ENCODE assay signal across 27 mouse cellular contexts in the genomic region with DNA sequence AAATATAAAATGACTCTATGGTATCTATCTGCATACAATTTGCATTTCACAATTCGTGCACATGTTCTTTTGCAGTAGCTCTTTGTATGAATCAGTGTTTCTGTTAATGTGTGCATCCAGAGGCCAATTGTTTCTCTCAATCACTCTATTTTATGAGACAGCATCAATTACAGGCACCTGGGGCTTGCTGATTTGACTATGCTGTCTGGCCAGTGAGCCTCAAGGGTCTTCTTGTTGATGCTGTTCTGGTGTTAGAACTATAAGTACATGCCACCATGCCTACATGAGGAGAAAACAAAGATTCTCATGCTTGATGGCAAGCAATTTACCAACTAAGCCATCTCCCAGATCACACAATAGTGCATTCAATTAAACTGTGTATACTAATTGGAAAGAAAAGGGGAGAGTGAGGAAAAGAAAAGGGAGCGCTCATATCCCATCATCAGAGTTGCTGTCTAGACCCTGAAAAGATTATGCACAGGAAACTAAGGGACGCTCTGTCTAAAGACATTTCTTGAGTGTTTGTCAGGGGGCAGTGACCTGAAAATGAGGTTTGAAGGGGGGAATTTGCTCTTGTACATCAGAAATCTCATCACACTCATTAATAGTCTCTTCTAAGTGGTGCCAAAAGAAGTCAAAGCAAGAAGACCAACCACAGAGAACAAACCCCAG.
DNase-seq lines count a peak whose midpoint lies in the region; ATAC-seq lines count a peak whose summit lies in the region.
"Had no signal": no experiment of that assay in that cellular context is flagged by ENCODE, and none has a peak within 500 bp of the region (broad histone marks: within the 10 kb centered on the region; RNA-seq: fewer than 3 reads in every experiment).

No protein-coding gene starts in this region.

- 37% methylated on average over 3 of the region's 3 CpGs for WGBS in forebrain, embryonic 12.5 days
- WGBS in forebrain, embryonic 15.5 days: 25% methylated on average over 3 of the region's 3 CpGs
- WGBS in midbrain, embryonic 16.5 days: 62% methylated on average over 3 of the region's 3 CpGs
- WGBS in midbrain, embryonic 10.5 days: 77% methylated on average over 3 of the region's 3 CpGs
- WGBS in embryonic facial prominence, embryonic 14.5 days: 80% methylated on average over 3 of the region's 3 CpGs
- WGBS in neural tube, embryonic 15.5 days: 61% methylated on average over 3 of the region's 3 CpGs

- no peak overlapping the region for H3K27ac ChIP-seq in forebrain, embryonic 12.5 days
- no peak overlapping the region for H3K27ac ChIP-seq in forebrain, embryonic 15.5 days (replicated peaks)
- peak overlapping the region; percentile 1; the same call in 1 of the 2 replicates for H3K27ac ChIP-seq in midbrain, embryonic 16.5 days (ENCODE audit: low read length)
- H3K27ac ChIP-seq in midbrain, embryonic 10.5 days (replicated peaks): no peak overlapping the region
- H3K27ac ChIP-seq in embryonic facial prominence, embryonic 14.5 days (replicated peaks; ENCODE audit: low read depth, low read length): no peak overlapping the region
- 0 out of 2 replicates have a peak overlapping the region, but pooled peaks have one; percentile 23 for H3K27ac ChIP-seq in neural tube, embryonic 15.5 days (replicated peaks)
- H3K27ac ChIP-seq: hindbrain, embryonic 15.5 days; kidney, embryonic 15.5 days; limb, embryonic 13.5 days; lung, embryonic 15.5 days had no signal

- no peaks in the 10 kb centered on the region for H3K9me3 ChIP-seq in forebrain, embryonic 12.5 days
- no peaks in the 10 kb centered on the region for H3K9me3 ChIP-seq in forebrain, embryonic 15.5 days
- H3K9me3 ChIP-seq in midbrain, embryonic 16.5 days (replicated peaks; ENCODE audit: control insufficient read depth, low read length, poor library complexity, severe bottlenecking): no peaks in the 10 kb centered on the region
- H3K9me3 ChIP-seq in midbrain, embryonic 10.5 days (replicated peaks): no peaks in the 10 kb centered on the region
- H3K9me3 ChIP-seq in embryonic facial prominence, embryonic 14.5 days (ENCODE audit: control insufficient read depth, low read length): no peaks in the 10 kb centered on the region
- no peaks in the 10 kb centered on the region for H3K9me3 ChIP-seq in neural tube, embryonic 15.5 days (replicated peaks)
- H3K9me3 ChIP-seq: hindbrain, embryonic 15.5 days; kidney, embryonic 15.5 days; limb, embryonic 13.5 days; lung, embryonic 15.5 days had no signal

- no peaks in the 10 kb centered on the region for H3K36me3 ChIP-seq in forebrain, embryonic 12.5 days (replicated peaks)
- no peaks in the 10 kb centered on the region for H3K36me3 ChIP-seq in forebrain, embryonic 15.5 days
- no peaks in the 10 kb centered on the region for H3K36me3 ChIP-seq in midbrain, embryonic 16.5 days (ENCODE audit: control insufficient read depth, insufficient read depth, low read length)
- no peaks in the 10 kb centered on the region for H3K36me3 ChIP-seq in midbrain, embryonic 10.5 days
- H3K36me3 ChIP-seq in embryonic facial prominence, embryonic 14.5 days (ENCODE audit: control insufficient read depth, insufficient read depth, low read length): no peaks in the 10 kb centered on the region
- H3K36me3 ChIP-seq in neural tube, embryonic 15.5 days: no peaks in the 10 kb centered on the region
- H3K36me3 ChIP-seq: hindbrain, embryonic 15.5 days; kidney, embryonic 15.5 days; limb, embryonic 13.5 days; lung, embryonic 15.5 days had no signal

- DNase-seq in midbrain, embryonic 10.5 days (ENCODE audit: low spot score): no peak
- DNase-seq in embryonic facial prominence, embryonic 14.5 days (ENCODE audit: low spot score): peak; percentile 38
- DNase-seq in cerebellum, adult 8-10 months: no peak
- DNase-seq in heart, adult 11 months: no peak
- DNase-seq: adrenal gland, postnatal 14 days; cerebellum, adult 11-12 months; cerebellum, postnatal 10 days; gastrocnemius, postnatal 25 days; heart, adult 18-20 months; heart, postnatal 36 days; kidney, adult 18-20 months; kidney, postnatal 25 days; midbrain, embryonic 14.5 days; right cerebral cortex, postnatal 14 days; thymus, adult 18-20 months; thymus, postnatal 36 days had no signal

- H3K4me2 ChIP-seq in forebrain, embryonic 12.5 days: no peak overlapping the region
- no peak overlapping the region for H3K4me2 ChIP-seq in forebrain, embryonic 15.5 days (replicated peaks)
- H3K4me2 ChIP-seq in midbrain, embryonic 16.5 days (ENCODE audit: low read length): no peak overlapping the region
- no peak overlapping the region for H3K4me2 ChIP-seq in embryonic facial prominence, embryonic 14.5 days (ENCODE audit: low read depth, low read length)
- H3K4me2 ChIP-seq in neural tube, embryonic 15.5 days: no peak overlapping the region
- H3K4me2 ChIP-seq: heart, embryonic 11.5 days; hindbrain, embryonic 15.5 days; kidney, embryonic 15.5 days; limb, embryonic 13.5 days; liver, embryonic 11.5 days; lung, embryonic 15.5 days had no signal

- ATAC-seq in forebrain, embryonic 12.5 days (ENCODE audit: low FRiP score): peak; percentile 61; the same call in 1 of the 2 replicates
- ATAC-seq in forebrain, embryonic 15.5 days (replicated peaks): no peak
- ATAC-seq in midbrain, embryonic 16.5 days: 0 out of 2 replicates have a peak, but pooled peaks have one; percentile 17
- peak; percentile 65; the same call in 1 of the 2 replicates for ATAC-seq in embryonic facial prominence, embryonic 14.5 days (ENCODE audit: low read depth)
- no peak for ATAC-seq in neural tube, embryonic 15.5 days (ENCODE audit: low FRiP score)

- no peak overlapping the region for H3K4me3 ChIP-seq in forebrain, embryonic 12.5 days (replicated peaks)
- H3K4me3 ChIP-seq in forebrain, embryonic 15.5 days: no peak overlapping the region
- no peak overlapping the region for H3K4me3 ChIP-seq in midbrain, embryonic 16.5 days (ENCODE audit: low read depth, low read length)
- no peak overlapping the region for H3K4me3 ChIP-seq in midbrain, embryonic 10.5 days
- no peak overlapping the region for H3K4me3 ChIP-seq in embryonic facial prominence, embryonic 14.5 days (ENCODE audit: low read depth, low read length)
- H3K4me3 ChIP-seq in neural tube, embryonic 15.5 days (replicated peaks): no peak overlapping the region
- H3K4me3 ChIP-seq: hindbrain, embryonic 15.5 days; kidney, embryonic 15.5 days; limb, embryonic 13.5 days; lung, embryonic 15.5 days; myocyte had no signal

- peaks cover 5% of the 10 kb centered on the region; the same call in 1 of the 2 replicates for H3K4me1 ChIP-seq in forebrain, embryonic 12.5 days
- no peaks in the 10 kb centered on the region for H3K4me1 ChIP-seq in forebrain, embryonic 15.5 days
- H3K4me1 ChIP-seq in midbrain, embryonic 16.5 days (ENCODE audit: control insufficient read depth, insufficient read depth, low read length): no peaks in the 10 kb centered on the region; the same call in 1 of the 2 replicates
- H3K4me1 ChIP-seq in midbrain, embryonic 10.5 days: no peaks in the 10 kb centered on the region
- no peaks in the 10 kb centered on the region for H3K4me1 ChIP-seq in embryonic facial prominence, embryonic 14.5 days (ENCODE audit: control insufficient read depth, insufficient read depth, low read length)
- peaks cover 3% of the 10 kb centered on the region; the same call in 1 of the 2 replicates for H3K4me1 ChIP-seq in neural tube, embryonic 15.5 days
- H3K4me1 ChIP-seq: hindbrain, embryonic 15.5 days; kidney, embryonic 15.5 days; limb, embryonic 13.5 days; lung, embryonic 15.5 days had no signal

- no peak overlapping the region for H3K9ac ChIP-seq in forebrain, embryonic 12.5 days
- H3K9ac ChIP-seq in forebrain, embryonic 15.5 days (replicated peaks): no peak overlapping the region
- H3K9ac ChIP-seq in midbrain, embryonic 16.5 days (ENCODE audit: low read depth, low read length): no peak overlapping the region
- no peak overlapping the region for H3K9ac ChIP-seq in embryonic facial prominence, embryonic 14.5 days (ENCODE audit: low read depth, low read length)
- H3K9ac ChIP-seq in neural tube, embryonic 15.5 days (replicated peaks): no peak overlapping the region
- H3K9ac ChIP-seq: hindbrain, embryonic 15.5 days; kidney, embryonic 15.5 days; limb, embryonic 13.5 days; lung, embryonic 15.5 days had no signal

- no peaks in the 10 kb centered on the region for H3K27me3 ChIP-seq in forebrain, embryonic 12.5 days
- H3K27me3 ChIP-seq in forebrain, embryonic 15.5 days: no peaks in the 10 kb centered on the region
- no peaks in the 10 kb centered on the region for H3K27me3 ChIP-seq in midbrain, embryonic 16.5 days (ENCODE audit: control insufficient read depth, insufficient read depth, low read depth, low read length)
- no peaks in the 10 kb centered on the region for H3K27me3 ChIP-seq in midbrain, embryonic 10.5 days (ENCODE audit: low read depth, poor library complexity, severe bottlenecking)
- H3K27me3 ChIP-seq in embryonic facial prominence, embryonic 14.5 days (replicated peaks; ENCODE audit: control insufficient read depth, insufficient read depth, low read length): no peaks in the 10 kb centered on the region
- H3K27me3 ChIP-seq in neural tube, embryonic 15.5 days (replicated peaks): no peaks in the 10 kb centered on the region
- H3K27me3 ChIP-seq: hindbrain, embryonic 15.5 days; kidney, embryonic 15.5 days; limb, embryonic 13.5 days; lung, embryonic 15.5 days had no signal

Comparison
In these comparisons a context has a peak if more than half of its experiments do, and no peak if none do; other contexts are left out.
1. ATAC-seq: peak in forebrain, embryonic 12.5 days (single experiment), midbrain, embryonic 16.5 days (single experiment) and embryonic facial prominence, embryonic 14.5 days (single experiment); none in forebrain, embryonic 15.5 days (single experiment) and neural tube, embryonic 15.5 days (single experiment).
2. H3K27ac ChIP-seq: peak in midbrain, embryonic 16.5 days (single experiment) and neural tube, embryonic 15.5 days (single experiment); none in forebrain, embryonic 12.5 days (single experiment), forebrain, embryonic 15.5 days (single experiment), midbrain, embryonic 10.5 days (single experiment) and embryonic facial prominence, embryonic 14.5 days (single experiment).